Mouse (Mus musculus): Measurements from ENCODE around the gene Abca3.

The Abca3 gene

GRCm38 (mm10) chr17:24441148-24441547 is 89.4 kb downstream of the Abca3 start:
- in situ Hi-C loops (cut with MboI, MseI) = no loop called here

GRCm38 (mm10) chr17:24442107-24442506 is 90.4 kb downstream of the Abca3 start:
- in situ Hi-C loops (cut with MboI, MseI) = no loop called here

- in situ Hi-C loops (cut with MboI, MseI) = no loop called here
Measured at GRCm38 (mm10) chr17:24442632-24443155, 90.9 kb downstream of the Abca3 start, which contains the start of gene Dnase1l2. Gene Dnase1l2 (minus strand): TSS chr17:24443105.

- in situ Hi-C loops (cut with MboI, MseI) = no loop called here
Measured at GRCm38 (mm10) chr17:24443409-24443808, 91.7 kb downstream of the Abca3 start.

- in situ Hi-C loops (cut with MboI, MseI) = no loop called here
Measured at GRCm38 (mm10) chr17:24446590-24446989, 94.8 kb downstream of the Abca3 start.

- in situ Hi-C loops (cut with MboI, MseI) = no loop called here
Measured at GRCm38 (mm10) chr17:24449507-24449906, 97.8 kb downstream of the Abca3 start.

GRCm38 (mm10) chr17:24451220-24451619 is 99.5 kb downstream of the Abca3 start:
- in situ Hi-C loops (cut with MboI, MseI) = no loop called here

- in situ Hi-C loops (cut with MboI, MseI) = no loop called here
Measured at GRCm38 (mm10) chr17:24453372-24453771, 101.6 kb downstream of the Abca3 start.

- in situ Hi-C loops (cut with MboI, MseI) = no loop called here
Measured at GRCm38 (mm10) chr17:24454218-24454755, 102.5 kb downstream of the Abca3 start.

- in situ Hi-C loops (cut with MboI, MseI) = loop anchor here (5.0 kb wide), 1 partner anchor 973 kb away; no protein-coding TSS in a partner anchor
Measured at GRCm38 (mm10) chr17:24454756-24455522, 103.2 kb downstream of the Abca3 start.

GRCm38 (mm10) chr17:24455523-24456206 is 103.9 kb downstream of the Abca3 start:
- in situ Hi-C loops (cut with MboI, MseI) = loop anchor here (5.0 kb wide), 1 partner anchor 973 kb away; no protein-coding TSS in a partner anchor

Measured in T-helper 1 cell (primary cell).